Mouse (Mus musculus) liver, embryonic 14.5 days (tissue): ENCODE results near the gene Kiss1r. TPM values are rescaled to one million over a fixed set of nuclear protein-coding genes. Genes with fewer than 3 reads are reported as not detected.

ENCODE experiments used
- ATAC-seq: fragments of 200-750 bp; cut with Nextera tagmentation; 2 replicates; pipeline ENCODE4 v1.8.0; 2017; ENCODE audit warnings: moderate number of reproducible peaks, mild to moderate bottlenecking, moderate library complexity; ENCODE audit not compliant: insufficient read depth
- DNase-seq, 3 experiments: peaks; one replicate each; pipeline ENCODE4 v3.0.0-alpha.2; 2012 to 2013; ENCODE audit warnings: low read depth in 3 of 3, low spot score in 3 of 3
- H3K27ac ChIP-seq: fragments of 300-500 bp; sonication (generic); 2 replicates; pipeline ENCODE4 v1.5.1; 2014; ENCODE audit warnings: moderate library complexity, mild to moderate bottlenecking, control low read depth, inconsistent platforms
- H3K27me3 ChIP-seq: fragments of 300-500 bp; sonication (generic); 2 replicates; pipeline ENCODE4 v1.6.1; 2014; ENCODE audit warnings: mild to moderate bottlenecking, low read length, moderate library complexity; ENCODE audit not compliant: control insufficient read depth, insufficient read depth
- H3K36me3 ChIP-seq: fragments of 300-500 bp; sonication (generic); replicated peaks from 2 replicates; pipeline ENCODE4 v1.6.1; 2014; ENCODE audit warnings: low read depth; ENCODE audit not compliant: control insufficient read depth, insufficient read depth
- H3K4me1 ChIP-seq, 2 experiments: fragments of 200-500 bp in 1 of 2; fragments of 300-500 bp in 1 of 2; sonication (generic) in 1 of 2; replicated peaks; 2 replicates each; pipeline ENCODE4 v1.6.1; 2012 to 2014; ENCODE audit warnings: antibody characterized with exemption in 1 of 2, inconsistent platforms in 1 of 2, low read length in 1 of 2; ENCODE audit not compliant: control insufficient read depth in 2 of 2, insufficient read depth in 2 of 2
- H3K4me2 ChIP-seq: fragments of 300-500 bp; sonication (generic); 2 replicates; pipeline ENCODE4 v1.6.1; 2014; ENCODE audit warnings: low read depth, mild to moderate bottlenecking, control low read depth, moderate library complexity
- H3K4me3 ChIP-seq, 2 experiments: fragments of 200-500 bp in 1 of 2; fragments of 300-500 bp in 1 of 2; sonication (generic) in 1 of 2; 2 replicates each; pipeline ENCODE4 v1.5.1; 2012 to 2014; ENCODE audit warnings: low read depth in 2 of 2, low read length in 2 of 2, mild to moderate bottlenecking in 2 of 2, control low read depth in 1 of 2, inconsistent platforms in 1 of 2, moderate library complexity in 1 of 2; ENCODE audit not compliant: insufficient read depth in 1 of 2
- H3K9ac ChIP-seq: fragments of 300-500 bp; sonication (generic); replicated peaks from 2 replicates; pipeline ENCODE4 v1.6.1; 2014; ENCODE audit warnings: mild to moderate bottlenecking, control low read depth, moderate library complexity
- H3K9me3 ChIP-seq: fragments of 300-500 bp; sonication (generic); 2 replicates; pipeline ENCODE4 v1.6.1; 2016; ENCODE audit warnings: low read length, mixed read lengths; ENCODE audit not compliant: control insufficient read depth
- CTCF ChIP-seq: IDR thresholded peaks from 2 replicates; pipeline ENCODE4 v1.5.1; 2016; ENCODE audit warnings: antibody characterized with exemption, low read depth, control low read depth
- EP300 ChIP-seq: IDR thresholded peaks from 2 replicates; pipeline ENCODE4 v1.6.1; 2016; ENCODE audit warnings: antibody characterized with exemption, low read depth
- WGBS: fragments of 180-500 bp; shearing (Covaris S2); extraction: QIAGEN DNeasy Blood & Tissue Kit; methylation state at CpG from one replicate; pipeline ENCODE4 v1.1.7; 2014; ENCODE audit not compliant: insufficient replicate concordance; 5-methylcytosine and 5-hydroxymethylcytosine counted together
- polyA plus RNA-seq, 2 experiments: library from polyadenylated mRNA; depleted of rRNA in 1 of 2; stranded (reverse) in 1 of 2; unstranded in 1 of 2; fragments of >200 nt; fragmentation: Nextera tagmentation in 1 of 2; extraction: Ambion mirVana in 1 of 2; gene quantifications; 2 replicates each; pipeline versions ENCODE4 v1.2.1 to v1.2.3; 2012 to 2014

The Kiss1r gene
- polyA plus RNA-seq, 2 experiments = 0.11 to 0.30 TPM

GRCm38 (mm10) chr10:79960671-79961294 is 44.0 kb downstream of the Kiss1r start:
- Histone ChIP-seq H3K27me3 (no peaks in the 10 kb centered on the region), H3K27ac (no peak overlapping the region), H3K4me2 (peak overlapping the region; percentile 82), H3K9ac (peak overlapping the region; percentile 64), H3K9me3 (no peaks in the 10 kb centered on the region), H3K4me3 (peak overlapping the region; percentile 72 to 95), H3K36me3 (peaks cover 5% of the 10 kb centered on the region; the same call in 1 of the 2 replicates), H3K4me1 (peaks cover 0 to 7% of the 10 kb centered on the region in 2 experiments; a peak in 2 of 4 replicates)
- DNase-seq (no peak), ATAC-seq (no peak)
- TF ChIP-seq CTCF (no peak), EP300 (no peak)
- 6% methylated on average over 10 of the region's 10 CpGs for WGBS

- Histone ChIP-seq H3K27me3 (peaks cover 1% of the 10 kb centered on the region), H3K9ac (no peak overlapping the region), H3K9me3 (no peaks in the 10 kb centered on the region), H3K4me2 (no peak overlapping the region), H3K27ac (no peak overlapping the region), H3K36me3 (peaks cover 18% of the 10 kb centered on the region), H3K4me1 (peaks cover 0 to 7% of the 10 kb centered on the region in 2 experiments; a peak in 2 of 4 replicates), H3K4me3 (no peak overlapping the region)
- DNase-seq (no peak), ATAC-seq (no peak)
- WGBS = 81% methylated on average over 7 of the region's 7 CpGs
- TF ChIP-seq CTCF = no peak
- TF ChIP-seq EP300 = no peak
Measured at GRCm38 (mm10) chr10:79964727-79965126, 48.0 kb downstream of the Kiss1r start.

- H3K4me1 ChIP-seq = peaks cover 0 to 7% of the 10 kb centered on the region in 2 experiments; a peak in 2 of 4 replicates
- H3K9me3 ChIP-seq = no peaks in the 10 kb centered on the region
- no peak for ATAC-seq
- 77% methylated on average over 5 of the region's 5 CpGs for WGBS
- H3K27ac ChIP-seq = no peak overlapping the region
- peaks cover 5% of the 10 kb centered on the region for H3K27me3 ChIP-seq
- no peak overlapping the region for H3K4me3 ChIP-seq
- no peak for DNase-seq
- TF ChIP-seq CTCF (no peak), EP300 (no peak)
- peaks cover 18% of the 10 kb centered on the region for H3K36me3 ChIP-seq
- H3K4me2 ChIP-seq = no peak overlapping the region
- no peak overlapping the region for H3K9ac ChIP-seq
Measured at GRCm38 (mm10) chr10:79965325-79965724, 48.6 kb downstream of the Kiss1r start.

- Histone ChIP-seq H3K9me3 (no peaks in the 10 kb centered on the region), H3K4me1 (no peaks in the 10 kb centered on the region), H3K27ac (no peak overlapping the region), H3K4me3 (no peak overlapping the region), H3K27me3 (peaks cover 21% of the 10 kb centered on the region), H3K4me2 (no peak overlapping the region), H3K9ac (no peak overlapping the region), H3K36me3 (peaks cover 18% of the 10 kb centered on the region)
- no peak for DNase-seq
- no peak for TF ChIP-seq EP300
- TF ChIP-seq CTCF = no peak
- no peak for ATAC-seq
- WGBS = 77% methylated on average over 5 of the region's 5 CpGs
Measured at GRCm38 (mm10) chr10:79966886-79967400, 50.2 kb downstream of the Kiss1r start.

- ATAC-seq (no peak), DNase-seq (no peak)
- H3K9me3 ChIP-seq = no peaks in the 10 kb centered on the region
- no peak overlapping the region for H3K27ac ChIP-seq
- no peak overlapping the region for H3K4me3 ChIP-seq
- H3K9ac ChIP-seq = no peak overlapping the region
- TF ChIP-seq CTCF (no peak), EP300 (no peak)
- H3K4me2 ChIP-seq = no peak overlapping the region
- no peaks in the 10 kb centered on the region for H3K4me1 ChIP-seq
- WGBS = 83% methylated on average over 1 of the region's 1 CpGs
- peaks cover 22% of the 10 kb centered on the region for H3K27me3 ChIP-seq
- H3K36me3 ChIP-seq = peaks cover 18% of the 10 kb centered on the region
Measured at GRCm38 (mm10) chr10:79968181-79968580, 51.4 kb downstream of the Kiss1r start.
